Mouse (Mus musculus): ENCODE data around the gene Hprt.

Hprt gene

GRCm38 (mm10) chrX:53045187-53045903, 57.4 kb downstream of the Hprt start:
- DNase-seq: no peak

GRCm38 (mm10) chrX:53046033-53046432, 58.1 kb downstream of the Hprt start:
- DNase-seq: no peak

GRCm38 (mm10) chrX:53046911-53047310, 59.0 kb downstream of the Hprt start:
- no peak for DNase-seq

GRCm38 (mm10) chrX:53049196-53049595, 61.3 kb downstream of the Hprt start:
- DNase-seq: no peak

GRCm38 (mm10) chrX:53050353-53050752, 62.4 kb downstream of the Hprt start:
- DNase-seq: no peak

GRCm38 (mm10) chrX:53052652-53053500, 64.9 kb downstream of the Hprt start:
- no peak for DNase-seq

GRCm38 (mm10) chrX:53053885-53054284, 65.9 kb downstream of the Hprt start:
- no peak for DNase-seq

GRCm38 (mm10) chrX:53055771-53056170, 67.8 kb downstream of the Hprt start:
- no peak for DNase-seq

- no peak for DNase-seq
Observed at GRCm38 (mm10) chrX:53056627-53057026, 68.7 kb downstream of the Hprt start.

- peak; percentile 21 for DNase-seq
Observed at GRCm38 (mm10) chrX:53057054-53057759, 69.3 kb downstream of the Hprt start.

- no peak for DNase-seq
Observed at GRCm38 (mm10) chrX:53057760-53058090, 69.8 kb downstream of the Hprt start.

GRCm38 (mm10) chrX:53058459-53059280, 70.7 kb downstream of the Hprt start:
- DNase-seq: no peak

GRCm38 (mm10) chrX:53059426-53060007, 71.6 kb downstream of the Hprt start:
- DNase-seq: no peak

GRCm38 (mm10) chrX:53064406-53064805, 76.5 kb downstream of the Hprt start:
- no peak for DNase-seq

All from cerebellum, adult 11 months (tissue).